Mouse (Mus musculus) liver, postnatal 0 days (tissue): ENCODE data around the gene Snx29.

Experiments used
- CTCF ChIP-seq: sonication (generic); IDR thresholded peaks from 2 replicates; pipeline ENCODE4 v1.5.1; 2016; ENCODE audit warnings: antibody characterized with exemption, low read depth
- EP300 ChIP-seq: IDR thresholded peaks from 2 replicates; pipeline ENCODE4 v1.6.1; 2016; ENCODE audit warnings: antibody characterized with exemption, low read depth, mild to moderate bottlenecking

DNA sequence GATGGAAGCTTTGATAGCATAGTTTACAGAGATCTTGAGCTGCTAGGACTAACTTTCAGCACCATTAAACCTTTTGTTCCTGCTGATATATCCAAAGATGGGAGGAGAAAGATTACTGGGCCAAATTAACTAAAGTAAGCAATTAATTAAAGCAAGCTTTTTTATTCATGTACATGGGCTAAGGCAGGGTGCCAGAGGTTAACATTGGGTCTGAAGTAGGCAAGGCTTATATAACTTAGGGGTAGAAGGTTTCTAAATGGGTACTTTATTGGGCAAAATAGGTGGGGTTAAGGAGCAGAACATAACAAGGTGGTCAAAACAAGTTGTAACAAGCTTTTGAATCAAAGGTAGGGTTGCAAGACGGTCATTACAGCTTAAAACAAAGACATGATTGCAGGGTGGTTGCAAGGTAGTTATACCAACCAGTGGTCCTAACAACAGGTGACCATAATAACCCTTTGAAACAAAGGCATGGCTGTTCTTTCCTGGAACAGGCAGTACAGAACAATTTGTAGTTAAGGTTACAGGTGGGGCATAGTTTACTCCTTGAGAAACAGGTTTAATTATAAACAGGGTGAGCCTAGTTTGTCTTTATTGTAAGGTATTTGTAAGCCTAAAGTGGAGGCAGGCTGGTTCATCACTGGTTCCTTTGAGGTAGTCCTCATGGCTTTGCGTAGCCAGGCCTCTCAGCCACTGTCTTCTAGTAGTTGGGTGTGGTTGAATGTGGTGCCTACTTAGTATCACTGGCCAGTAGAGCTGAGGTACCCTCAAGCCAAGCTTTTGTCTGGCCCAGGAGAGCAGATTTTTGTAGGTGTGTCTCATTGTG, 182.2 kb downstream of the Snx29 start:
- TF ChIP-seq CTCF (no peak), EP300 (no peak)
